Mouse (Mus musculus) heart, adult 2 months (tissue): ENCODE data around the gene Lyg2. TPM values are rescaled to one million over a fixed set of nuclear protein-coding genes. Genes with fewer than 3 reads are reported as not detected.

Experiments
- DNase-seq, 2 experiments: peaks; one replicate each; pipeline ENCODE4 v3.0.0; 2021
- H3K27ac ChIP-seq: fragments of 200-600 bp; 2 replicates; pipeline ENCODE4 v1.8.1; 2022
- H3K27me3 ChIP-seq: fragments of 200-500 bp; 2 replicates; pipeline ENCODE4 v1.6.1; 2012; ENCODE audit warnings: mild to moderate bottlenecking, low read length, inconsistent platforms, mixed read lengths; ENCODE audit not compliant: control insufficient read depth, insufficient read depth
- H3K36me3 ChIP-seq: fragments of 200-500 bp; 2 replicates; pipeline ENCODE4 v1.6.1; 2012; ENCODE audit warnings: low read length, inconsistent platforms; ENCODE audit not compliant: control insufficient read depth, insufficient read depth
- H3K4me1 ChIP-seq: fragments of 200-500 bp; 2 replicates; pipeline ENCODE4 v1.6.1; 2011; ENCODE audit warnings: low read length; ENCODE audit not compliant: control insufficient read depth, insufficient read depth
- H3K4me3 ChIP-seq: fragments of 200-600 bp; 2 replicates; pipeline ENCODE4 v1.8.1; 2022
- H3K79me2 ChIP-seq: fragments of 200-500 bp; replicated peaks from 2 replicates; pipeline ENCODE4 v1.6.1; 2012; ENCODE audit warnings: mild to moderate bottlenecking, inconsistent platforms, low read length, moderate library complexity, mixed read lengths; ENCODE audit not compliant: control insufficient read depth, insufficient read depth
- H3K9ac ChIP-seq: fragments of 200-500 bp; 2 replicates; pipeline ENCODE4 v1.6.1; 2012; ENCODE audit warnings: low read depth, mild to moderate bottlenecking, control low read depth, inconsistent platforms, low read length, mixed read lengths
- CTCF ChIP-seq: fragments of 200-600 bp; IDR thresholded peaks from 2 replicates; pipeline ENCODE4 v1.8.1; 2022; ENCODE audit warnings: antibody characterized with exemption, mild to moderate bottlenecking, moderate library complexity
- EP300 ChIP-seq: fragments of 200-500 bp; IDR thresholded peaks from 2 replicates; pipeline ENCODE4 v1.6.1; 2011; ENCODE audit warnings: low read depth, low read length, control low read depth; ENCODE audit not compliant: insufficient read depth
- POLR2A ChIP-seq: fragments of 200-500 bp; IDR thresholded peaks from 2 replicates; pipeline ENCODE4 v1.6.1; 2011; ENCODE audit warnings: mild to moderate bottlenecking, low read depth, low read length, control low read depth; ENCODE audit not compliant: insufficient read depth
- WGBS: fragments of 180-500 bp; shearing (Covaris S2); methylation state at CpG from one replicate; pipeline ENCODE4 v1.1.7; 2018; 5-methylcytosine and 5-hydroxymethylcytosine counted together
- intact Hi-C: fragments of 180-260 bp; cut with DNase I; formaldehyde crosslinking; loops from one replicate; pipeline ENCODE4 v1.15.1; 2025
- long read RNA-seq: library from polyadenylated mRNA; stranded (forward); transcript quantifications from one replicate; pipeline ENCODE4 v2.0.0, GENCODE M21; 2021
- polyA plus RNA-seq: library from polyadenylated mRNA; depleted of rRNA; stranded (reverse); fragments of >200 nt; gene quantifications from 2 replicates; pipeline ENCODE4 v1.2.3, GENCODE M21; 2012; rRNA removed
- total RNA-seq, 2 experiments: library from RNA; stranded (reverse); gene quantifications; 2 replicates each; pipeline ENCODE4 v1.2.3; 2021

The Lyg2 gene
- total RNA-seq (not detected), polyA plus RNA-seq (not detected in 2 replicates)
- long read RNA-seq = 0 reads

DNA sequence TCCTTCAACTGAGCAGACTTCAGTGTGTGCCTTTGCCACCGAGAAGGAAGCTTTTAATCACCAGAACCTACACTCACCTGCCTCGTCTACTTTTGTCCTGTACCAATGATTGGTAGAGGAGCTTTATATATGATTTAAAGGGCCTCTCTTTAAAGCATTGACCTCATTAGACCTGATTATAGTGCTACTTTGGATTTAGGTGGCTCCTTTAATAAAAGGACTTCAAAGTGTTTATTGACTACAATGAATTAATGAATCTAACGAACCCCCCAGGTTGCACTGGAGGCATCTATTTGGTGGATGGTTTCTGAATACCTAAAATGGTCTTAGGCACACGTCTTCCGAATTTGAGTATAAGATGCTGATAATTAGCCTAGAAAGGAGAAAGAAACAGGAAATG lies at the start of gene Lyg2:
Gene Lyg2, minus strand, starts transcription at position 101 of the 400 bp plus-strand sequence.
- Histone ChIP-seq H3K4me1 (no peaks in the 10 kb centered on the region), H3K4me3 (no peak within 1 kb of the TSS), H3K79me2 (no peaks in the 10 kb centered on the region), H3K36me3 (no peaks in the 10 kb centered on the region), H3K27me3 (no peaks in the 10 kb centered on the region), H3K27ac (no peak within 1 kb of the TSS), H3K9ac (no peak within 1 kb of the TSS)
- intact Hi-C loops = no loop called here
- TF ChIP-seq CTCF = no peak
- TF ChIP-seq EP300 = no peak
- no peak for TF ChIP-seq POLR2A
- DNase-seq = no peak
- WGBS = 71% methylated on average over 5 of the region's 5 CpGs

GRCm38 (mm10) chr1:37965571-37965970 lies 49.3 kb upstream of the Lyg2 start:
- no peak overlapping the region for H3K4me3 ChIP-seq
- 64% methylated on average over 10 of the region's 10 CpGs for WGBS
- no peaks in the 10 kb centered on the region for H3K4me1 ChIP-seq
- no peak for DNase-seq
- no peak overlapping the region for H3K27ac ChIP-seq
- H3K9ac ChIP-seq = no peak overlapping the region
- no peaks in the 10 kb centered on the region for H3K27me3 ChIP-seq
- intact Hi-C loops = no loop called here
- H3K79me2 ChIP-seq = no peaks in the 10 kb centered on the region
- no peak for TF ChIP-seq EP300
- TF ChIP-seq POLR2A = no peak
- no peak for TF ChIP-seq CTCF
- no peaks in the 10 kb centered on the region for H3K36me3 ChIP-seq

DNA sequence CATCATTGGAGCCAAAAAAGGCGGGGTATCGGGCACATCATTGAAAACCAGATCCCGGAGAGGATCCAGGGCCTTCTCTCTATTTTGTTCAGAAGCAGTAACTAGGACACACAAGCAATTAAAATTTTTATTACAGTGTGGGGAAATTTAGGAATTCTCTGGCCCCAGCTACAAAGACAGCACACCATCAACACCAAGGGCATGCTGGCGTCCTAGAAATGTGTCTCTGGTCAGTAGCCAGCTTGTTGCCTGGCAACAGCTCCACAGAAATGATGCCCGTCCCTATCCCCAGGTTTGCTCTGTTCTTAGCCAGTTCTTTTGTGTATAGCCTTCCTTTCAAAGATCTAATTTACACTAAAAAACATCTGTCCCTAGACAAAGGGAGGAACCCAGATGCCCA lies 43.2 kb upstream of the Lyg2 start:
- no peak for TF ChIP-seq POLR2A
- no peak for TF ChIP-seq CTCF
- TF ChIP-seq EP300 = no peak
- Histone ChIP-seq H3K79me2 (no peaks in the 10 kb centered on the region), H3K4me1 (no peaks in the 10 kb centered on the region), H3K9ac (no peak overlapping the region), H3K4me3 (no peak overlapping the region), H3K36me3 (no peaks in the 10 kb centered on the region), H3K27ac (no peak overlapping the region), H3K27me3 (no peaks in the 10 kb centered on the region)
- 71% methylated on average over 5 of the region's 5 CpGs for WGBS
- no peak for DNase-seq
- intact Hi-C loops = no loop called here

DNA sequence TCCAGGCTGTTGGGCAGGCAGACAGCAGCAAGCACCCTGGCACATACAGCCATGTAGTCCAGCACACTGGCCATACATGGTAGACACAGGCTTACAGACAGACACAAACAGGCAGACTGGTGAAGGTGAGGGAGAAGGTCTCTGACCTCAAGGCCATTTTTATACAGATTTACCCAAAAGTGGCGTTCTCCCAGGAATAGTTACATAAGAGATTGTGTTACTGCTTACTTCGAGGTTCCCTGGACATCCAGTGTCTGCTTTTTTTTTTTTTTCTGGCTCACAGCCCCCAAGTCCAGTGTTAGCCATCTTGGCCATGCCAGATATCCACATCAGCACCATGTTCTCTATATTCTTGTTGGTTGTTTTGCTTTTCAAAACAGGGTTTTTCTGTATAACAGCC lies 42.2 kb upstream of the Lyg2 start:
- Histone ChIP-seq H3K79me2 (no peaks in the 10 kb centered on the region), H3K9ac (no peak overlapping the region), H3K36me3 (no peaks in the 10 kb centered on the region), H3K27me3 (no peaks in the 10 kb centered on the region), H3K4me3 (no peak overlapping the region), H3K4me1 (no peaks in the 10 kb centered on the region), H3K27ac (no peak overlapping the region)
- WGBS = 67% methylated on average over 2 of the region's 2 CpGs
- TF ChIP-seq POLR2A (no peak), EP300 (no peak), CTCF (no peak)
- DNase-seq = no peak
- intact Hi-C loops = no loop called here

DNA sequence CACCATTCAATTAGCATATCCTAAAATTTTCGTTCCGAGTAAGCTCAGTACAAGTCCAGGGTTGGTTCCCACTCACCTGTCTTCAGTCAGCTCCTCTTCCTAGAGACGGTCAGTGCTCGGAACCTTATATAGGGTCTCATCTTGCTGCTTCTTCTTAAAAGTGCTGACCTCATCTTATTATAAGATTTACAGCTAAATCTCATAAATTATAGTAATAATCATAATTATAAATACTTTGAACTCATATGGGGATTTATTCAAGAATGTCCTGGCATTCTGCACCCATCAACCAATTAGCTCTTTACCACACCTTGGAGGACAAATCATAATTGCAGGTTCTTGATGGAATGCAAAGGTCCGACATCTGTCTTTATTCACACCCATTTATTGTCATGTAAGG lies 41.4 kb upstream of the Lyg2 start, which contains the start of gene Lyg1:
Gene Lyg1, minus strand, starts transcription at position 101 of the 400 bp plus-strand sequence.
- Histone ChIP-seq H3K27ac (no peak within 1 kb of the TSS), H3K4me3 (no peak within 1 kb of the TSS), H3K9ac (no peak within 1 kb of the TSS), H3K79me2 (no peaks in the 10 kb centered on the region), H3K36me3 (no peaks in the 10 kb centered on the region), H3K4me1 (no peaks in the 10 kb centered on the region), H3K27me3 (no peaks in the 10 kb centered on the region)
- TF ChIP-seq EP300 (no peak), POLR2A (no peak), CTCF (no peak)
- no peak for DNase-seq
- intact Hi-C loops = no loop called here
- WGBS = 79% methylated on average over 5 of the region's 5 CpGs

DNA sequence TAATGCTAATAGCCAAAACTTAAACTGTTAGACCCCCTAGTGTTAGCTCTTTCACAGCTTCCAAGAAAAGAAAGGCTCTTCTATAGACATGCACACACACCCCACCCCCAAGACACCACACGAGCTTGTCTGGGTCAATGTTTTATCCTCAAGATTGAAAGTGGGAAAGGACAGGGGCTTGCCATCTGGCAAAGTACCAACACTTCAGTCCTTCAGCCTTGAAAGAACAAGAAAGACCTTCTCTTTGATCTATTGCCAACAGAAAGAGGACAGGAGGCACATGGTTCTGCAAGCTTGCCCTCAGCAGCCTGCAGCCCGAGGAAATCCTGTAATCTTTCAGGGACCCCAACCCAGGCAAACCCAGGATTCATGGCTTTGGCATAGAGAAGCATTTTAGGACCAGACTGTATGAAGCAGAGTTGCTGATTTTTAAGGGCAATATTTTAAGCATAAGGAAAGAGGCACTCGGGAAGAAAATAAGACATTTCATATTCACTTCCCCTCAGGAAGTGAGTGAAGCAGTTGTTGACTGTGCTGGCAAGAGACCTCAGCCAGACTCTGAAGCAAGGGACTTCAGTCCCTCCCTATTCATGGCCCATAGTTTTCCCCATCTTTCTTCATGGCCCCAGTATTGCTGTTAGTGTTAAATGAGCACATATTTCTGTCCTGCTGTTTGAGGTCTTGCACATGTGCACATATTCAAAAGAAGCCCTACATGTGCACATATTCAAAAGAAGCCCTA lies 40.6 kb upstream of the Lyg2 start:
- no peak overlapping the region for H3K27ac ChIP-seq
- no peaks in the 10 kb centered on the region for H3K27me3 ChIP-seq
- DNase-seq = no peak
- no peak overlapping the region for H3K4me3 ChIP-seq
- no peaks in the 10 kb centered on the region for H3K36me3 ChIP-seq
- 13% methylated on average over 3 of the region's 3 CpGs for WGBS
- no peaks in the 10 kb centered on the region for H3K79me2 ChIP-seq
- H3K9ac ChIP-seq = no peak overlapping the region
- H3K4me1 ChIP-seq = no peaks in the 10 kb centered on the region
- intact Hi-C loops = no loop called here
- no peak for TF ChIP-seq CTCF
- TF ChIP-seq POLR2A = no peak
- TF ChIP-seq EP300 = no peak
